Mouse (Mus musculus) liver (tissue): ENCODE results near the gene Ap2b1.
"Not testable (repeated sequence)": the region's sequence is repeated elsewhere in the genome, so short reads cannot be mapped to it uniquely, and the experiment has no call there.

Experiments
- DNase-seq: peaks from one replicate; pipeline ENCODE4 v3.0.0-alpha.2; 2020; ENCODE audit warnings: mixed read lengths

Gene Ap2b1

DNA sequence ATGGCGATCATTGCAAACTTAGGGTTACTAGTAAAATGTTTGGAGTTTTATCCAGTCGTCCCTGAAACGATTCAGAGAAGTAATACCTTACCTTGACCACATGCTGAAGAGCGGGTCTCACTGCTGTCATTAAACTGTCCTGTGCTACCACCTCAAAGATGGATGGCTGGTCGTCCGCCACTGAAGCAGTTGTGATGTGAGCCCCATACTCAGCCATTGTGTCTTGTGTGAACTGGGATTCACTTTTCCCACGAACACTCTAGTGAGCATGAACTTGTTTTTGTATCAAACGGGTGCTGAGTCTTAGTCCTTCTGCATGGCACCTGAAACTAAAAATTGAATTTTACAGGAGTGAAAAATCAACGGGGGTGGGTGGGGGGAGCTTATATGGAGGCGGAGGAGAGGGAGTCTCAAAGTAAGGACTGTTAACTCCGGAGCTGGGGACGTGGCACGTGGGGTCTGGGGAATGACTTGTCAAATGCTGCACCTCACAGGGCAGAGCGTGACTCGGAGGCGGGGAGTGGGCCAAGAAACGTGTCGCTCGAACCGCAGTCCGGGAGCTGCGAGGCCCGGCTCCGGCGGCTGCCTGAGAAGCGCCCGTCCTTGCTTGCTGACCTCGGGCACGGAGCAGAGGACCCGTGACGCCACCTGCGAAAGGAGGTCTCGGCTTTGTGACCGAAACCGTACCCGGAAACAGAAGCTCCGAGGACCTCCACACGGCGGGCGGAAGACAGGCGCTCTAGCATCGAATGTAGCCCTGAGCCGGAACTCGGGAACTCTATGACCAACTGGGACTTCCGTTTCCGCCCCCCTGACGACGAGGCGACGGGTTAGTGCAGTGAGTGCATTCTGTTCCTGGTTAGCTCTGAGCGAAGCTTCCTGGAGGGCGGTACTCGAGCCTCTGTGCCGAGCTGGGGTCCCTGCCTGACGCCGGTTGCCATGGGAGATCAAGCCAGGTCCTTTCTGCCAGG, at the start of gene Ap2b1:
Gene Ap2b1 (plus strand): TSS at position 800 of the 971 bp plus-strand sequence.
- peak; percentile 92 for DNase-seq

DNA sequence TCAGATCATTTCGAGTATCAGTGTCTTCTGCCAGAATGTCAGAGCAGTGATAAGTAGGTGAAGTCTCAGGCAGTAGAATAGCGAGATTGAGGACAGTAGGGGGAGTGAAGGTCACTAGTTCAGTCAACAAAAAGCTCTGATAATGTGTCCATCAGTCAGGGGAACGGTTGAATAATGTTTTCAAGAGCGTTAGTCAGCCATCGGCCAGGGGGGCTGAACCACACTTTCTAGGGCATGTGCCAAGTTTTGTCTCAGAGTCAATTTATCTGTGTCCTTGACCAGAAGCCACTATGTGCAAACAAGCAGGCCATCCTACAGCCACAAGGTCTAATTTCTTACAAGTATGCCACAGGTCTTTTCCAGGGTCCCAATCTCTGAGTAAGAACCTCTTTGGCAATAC, 41.6 kb upstream of the Ap2b1 start:
- not testable (repeated sequence) for DNase-seq

GRCm38 (mm10) chr11:83262673-83263072, 36.2 kb upstream of the Ap2b1 start:
- peak; percentile 53 for DNase-seq

DNA sequence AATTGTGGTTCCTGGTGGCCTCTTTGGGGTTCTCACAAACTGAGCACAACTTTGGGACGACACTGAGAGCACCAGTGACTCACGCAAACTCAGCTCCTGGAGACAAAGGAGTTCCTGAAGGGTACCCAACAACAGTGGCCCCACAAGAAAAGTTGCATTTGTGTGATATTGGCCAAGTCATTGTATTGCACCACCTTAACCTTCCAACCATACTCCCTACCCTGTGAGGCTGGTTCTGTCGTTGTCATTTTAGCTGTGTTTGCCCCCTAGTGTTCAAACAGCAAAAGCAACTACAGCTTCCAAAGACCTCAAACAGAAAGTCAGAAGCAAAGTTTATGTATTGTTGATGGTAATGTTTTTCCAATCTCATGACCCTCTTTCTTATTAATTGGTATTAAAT, 35.7 kb upstream of the Ap2b1 start:
- DNase-seq: peak; percentile 34

GRCm38 (mm10) chr11:83270842-83271150, 28.0 kb upstream of the Ap2b1 start:
- DNase-seq: no peak

GRCm38 (mm10) chr11:83271151-83271950, 27.5 kb upstream of the Ap2b1 start:
- peak; percentile 87 for DNase-seq

DNA sequence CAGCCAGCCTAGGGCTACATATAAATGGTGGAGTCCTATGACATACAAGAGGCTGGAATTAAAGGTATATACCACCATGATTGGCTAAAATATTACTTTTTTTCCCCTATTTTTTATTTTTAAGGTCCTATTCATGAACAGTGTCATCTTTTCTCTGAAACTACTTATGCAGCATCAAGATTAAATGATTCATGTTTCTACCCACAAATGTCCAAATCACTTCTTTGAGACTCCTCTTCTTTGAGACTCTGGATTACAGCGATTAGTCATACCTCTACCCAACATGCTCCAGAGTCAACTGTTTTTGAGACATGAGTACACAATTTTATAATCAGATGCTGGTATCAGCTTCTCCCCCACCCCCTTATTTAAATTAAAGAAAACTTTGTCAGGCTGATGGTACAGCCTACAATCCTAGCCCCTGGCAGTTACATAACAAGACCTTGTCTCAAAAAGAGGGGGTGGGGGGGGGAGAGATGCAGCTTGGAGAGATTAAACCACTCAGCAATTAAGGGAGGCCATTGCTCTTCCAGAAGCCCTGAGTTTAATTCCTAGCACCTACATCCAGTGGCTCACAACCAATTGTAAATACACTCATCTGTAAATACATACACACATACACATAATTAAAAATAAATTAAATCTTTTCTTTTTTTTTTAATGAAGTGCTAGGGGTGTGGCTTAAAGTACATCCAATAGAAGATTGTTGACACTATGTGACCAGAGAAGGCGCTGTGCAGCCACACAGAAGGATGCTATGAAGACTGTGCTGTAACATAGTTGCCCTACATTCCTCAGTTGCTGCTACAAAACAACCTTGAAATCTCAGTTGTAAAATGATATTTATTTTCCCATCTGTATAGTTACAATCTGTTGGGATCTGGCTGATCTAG, 26.6 kb upstream of the Ap2b1 start:
- peak; percentile 49 for DNase-seq

GRCm38 (mm10) chr11:83276251-83276650, 22.6 kb upstream of the Ap2b1 start:
- no peak for DNase-seq

DNA sequence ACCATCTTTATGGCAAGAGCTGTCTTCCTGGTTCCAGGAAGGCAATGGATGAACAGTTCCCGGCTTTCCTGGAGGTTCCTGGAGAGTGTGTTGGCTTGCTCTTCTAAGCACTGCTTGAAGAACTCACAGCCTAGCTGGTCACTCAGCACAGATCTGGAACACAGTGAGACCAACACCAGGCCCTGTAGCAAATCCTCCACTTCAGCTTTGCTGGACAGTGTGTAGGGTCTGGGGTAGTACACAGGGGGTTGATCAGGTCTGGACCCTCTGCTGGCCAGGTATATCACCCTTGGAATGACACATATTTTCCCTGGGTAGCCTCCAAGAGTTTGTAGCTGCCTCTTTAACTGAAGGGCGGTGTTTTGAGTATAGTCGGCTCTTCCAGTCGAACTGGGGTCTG, 19.8 kb upstream of the Ap2b1 start:
- no peak for DNase-seq

DNA sequence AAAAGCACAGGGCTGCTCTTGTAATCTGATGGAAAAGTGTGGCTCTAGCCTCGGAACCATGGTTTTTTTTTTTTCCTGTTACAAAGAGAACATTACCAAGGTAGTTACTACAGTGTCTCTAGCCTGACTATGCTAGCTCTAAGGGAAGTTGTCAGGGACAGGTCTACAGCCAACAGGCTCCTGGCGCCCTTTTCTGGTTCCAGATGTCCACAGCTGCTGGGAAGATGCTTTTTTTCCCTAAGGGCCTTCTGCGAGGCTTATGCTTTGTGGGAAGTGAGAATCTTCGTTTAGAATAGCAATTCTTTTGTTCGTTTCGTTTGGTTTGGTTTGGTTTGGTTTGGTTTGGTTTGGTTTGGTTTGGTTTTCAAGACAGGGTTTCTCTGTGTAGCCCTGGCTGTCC, 19.1 kb upstream of the Ap2b1 start:
- no peak for DNase-seq

- no peak for DNase-seq
Observed at GRCm38 (mm10) chr11:83282084-83282483, 16.7 kb upstream of the Ap2b1 start.

- no peak for DNase-seq
Observed at GRCm38 (mm10) chr11:83285627-83286026, 13.2 kb upstream of the Ap2b1 start.

DNA sequence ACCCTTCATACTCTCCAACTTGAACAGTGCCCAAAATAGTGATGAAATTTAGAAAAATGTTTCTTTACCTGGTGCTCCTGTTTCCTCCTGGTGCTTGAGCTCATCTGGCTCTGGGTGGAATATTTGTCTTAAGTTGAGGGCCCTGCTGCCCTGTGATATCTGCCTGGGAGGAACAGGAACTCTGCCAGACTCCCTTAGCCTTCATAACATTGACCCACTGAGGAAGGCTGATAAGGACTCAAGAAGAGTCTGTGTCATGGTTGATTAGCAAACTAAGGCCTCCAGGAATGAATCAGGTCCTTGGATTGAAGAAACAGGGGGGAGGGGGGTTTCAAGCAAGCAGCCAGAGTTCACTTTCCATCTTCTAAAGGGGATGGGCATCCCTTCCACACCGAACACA, 12.3 kb upstream of the Ap2b1 start, which contains the start of gene Slfn14:
Gene Slfn14 (minus strand): TSS at position 161 of the 400 bp plus-strand sequence.
- DNase-seq: peak; percentile 79

GRCm38 (mm10) chr11:83289036-83289435, 9.8 kb upstream of the Ap2b1 start:
- no peak for DNase-seq

DNA sequence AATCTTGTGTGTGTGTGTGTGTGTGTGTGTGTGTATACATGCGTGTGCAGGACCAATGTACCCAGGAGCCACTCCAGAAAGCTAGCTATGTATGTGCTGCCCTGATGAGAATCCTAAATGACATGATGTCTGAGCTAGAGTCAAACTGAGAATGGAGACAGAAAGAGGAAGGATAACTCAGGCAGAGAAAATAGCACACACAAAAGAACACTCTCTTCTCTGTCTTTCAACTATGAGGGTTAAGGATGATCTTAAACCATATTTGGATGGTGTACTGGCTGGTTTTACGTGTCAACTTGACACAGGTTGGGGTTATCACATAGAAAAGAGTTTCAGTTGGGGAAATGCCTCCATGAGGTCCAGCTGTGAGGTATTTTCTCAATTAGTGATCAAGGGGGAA, 9.2 kb upstream of the Ap2b1 start:
- no peak for DNase-seq

GRCm38 (mm10) chr11:83291375-83292250, 7.2 kb upstream of the Ap2b1 start:
- peak; percentile 96 for DNase-seq

- DNase-seq: no peak
Observed at GRCm38 (mm10) chr11:83292251-83292587, 6.6 kb upstream of the Ap2b1 start.

DNA sequence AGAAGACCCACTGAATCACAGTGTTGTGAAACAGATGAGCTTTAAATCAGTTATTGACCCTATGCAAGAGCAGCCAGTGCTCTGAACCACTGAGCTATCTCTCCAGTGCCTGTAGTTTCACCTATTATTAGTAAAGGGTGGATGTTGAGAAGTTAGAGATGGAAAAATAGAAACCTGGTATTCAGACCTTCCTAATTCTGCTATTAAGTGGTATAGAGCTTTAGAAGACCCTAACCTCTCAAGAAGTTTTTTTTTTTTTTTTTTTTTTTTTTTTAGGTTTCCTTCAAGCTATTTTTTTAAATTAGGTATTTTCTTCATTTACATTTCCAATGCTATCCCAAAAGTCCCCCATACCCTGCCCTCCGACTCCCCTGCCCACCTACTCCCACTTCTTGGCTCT, 5.6 kb upstream of the Ap2b1 start:
- DNase-seq: no peak

- no peak for DNase-seq
Observed at GRCm38 (mm10) chr11:83294133-83294532, 4.7 kb upstream of the Ap2b1 start.

DNA sequence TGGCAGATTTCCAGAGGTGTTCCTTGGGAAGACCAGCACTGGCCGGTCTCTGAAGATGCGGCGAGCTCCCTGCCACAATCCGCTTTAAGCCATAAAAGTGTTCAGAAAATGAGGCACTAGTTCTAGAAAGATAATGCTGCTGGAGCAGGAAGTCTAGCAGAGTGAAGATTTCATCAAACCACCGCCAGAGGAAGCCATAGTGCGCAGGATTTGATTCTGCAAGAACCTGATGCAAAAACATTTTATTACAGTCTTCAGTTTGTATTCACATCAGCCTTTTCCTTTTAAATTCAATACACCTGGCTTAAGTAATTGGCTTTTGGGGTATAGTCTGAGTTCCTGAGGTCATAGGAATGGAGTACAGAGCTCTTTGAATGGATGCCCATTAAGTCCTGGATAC, 1.0 kb upstream of the Ap2b1 start:
- peak; percentile 32 for DNase-seq

GRCm38 (mm10) chr11:83299724-83300123, 900 bp downstream of the Ap2b1 start:
- DNase-seq: no peak

- no peak for DNase-seq
Observed at GRCm38 (mm10) chr11:83301431-83301831, 2.6 kb downstream of the Ap2b1 start.
